Mouse (Mus musculus): ENCODE data around the gene Als2cl.

DNA sequence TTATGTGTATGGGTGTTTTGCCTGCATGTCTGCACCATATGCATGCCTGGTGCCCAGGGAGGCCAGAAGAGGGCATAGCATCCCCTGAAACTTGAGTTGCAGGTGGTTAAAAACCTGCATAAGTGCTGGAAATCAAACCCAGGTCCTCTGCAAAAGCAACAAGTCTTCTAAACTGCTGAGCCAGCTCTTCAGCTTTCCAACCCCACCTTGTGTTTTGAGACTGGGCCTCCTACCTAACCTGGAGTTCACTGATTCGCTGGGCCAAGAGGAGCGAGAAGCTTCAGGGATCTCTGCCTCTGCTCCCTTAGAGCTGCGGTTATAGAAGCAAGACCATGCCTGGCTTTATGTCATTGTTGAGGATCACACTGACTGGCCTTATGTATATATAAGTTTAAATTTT is 70.4 kb downstream of the Als2cl start:
- TF ChIP-seq CTCF (IDR thresholded peaks at IDR 0.05; ENCODE audit: low read depth) (no peak), EP300 (IDR thresholded peaks at IDR 0.05; ENCODE audit: low read depth) (no peak)
